Mouse (Mus musculus) liver, adult 2 months (tissue): ENCODE results near the gene Cgas.

Source experiments
- CTCF ChIP-seq: fragments of 200-500 bp; IDR thresholded peaks from 2 replicates; pipeline ENCODE4 v1.5.1; 2011; ENCODE audit warnings: low read depth, low read length, control low read depth
- POLR2A ChIP-seq: fragments of 200-500 bp; IDR thresholded peaks from 2 replicates; pipeline ENCODE4 v1.6.1; 2011; ENCODE audit warnings: low read length, control low read depth; ENCODE audit not compliant: insufficient read depth; ENCODE audit errors: extremely low read depth

- TF ChIP-seq CTCF (no peak), POLR2A (no peak)
These were observed 22.7 kb upstream of the Cgas start for GRCm38 (mm10) chr9:78465725-78466124.
